Mouse (Mus musculus) yolk sac, embryonic 10.5 days (tissue): ENCODE measurements at regions not wholly inside any gene's neighbourhood (a gene's known extent, or its start where the extent isn't known, plus 50 kb on each side); places are given as distances from the start of the nearest gene placed in this dataset.

ENCODE experiments used
- DNase-seq: peaks from one replicate; pipeline ENCODE4 v3.0.0-alpha.2; 2017; ENCODE audit warnings: low spot score

DNA sequence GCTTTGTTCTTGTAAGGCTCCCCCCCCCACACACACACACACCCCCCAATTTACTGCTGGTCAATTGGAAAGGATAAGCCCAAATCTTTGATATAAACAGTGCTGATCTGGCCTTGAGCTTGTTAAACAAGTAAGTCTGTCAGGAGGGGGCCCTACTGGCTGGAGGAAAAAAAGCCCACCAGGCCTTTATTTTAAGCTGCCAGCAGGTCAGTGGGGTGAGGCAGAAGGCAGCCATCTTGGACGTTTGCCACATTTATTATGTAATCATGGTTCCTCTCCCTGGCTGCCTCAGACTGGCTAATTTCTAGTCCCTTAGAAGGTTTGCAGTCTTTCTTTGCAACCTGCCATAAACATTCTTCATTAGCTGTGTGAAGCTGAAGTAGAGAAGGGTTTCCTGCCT, 75.9 kb upstream of the Med14 start:
- no peak for DNase-seq

DNA sequence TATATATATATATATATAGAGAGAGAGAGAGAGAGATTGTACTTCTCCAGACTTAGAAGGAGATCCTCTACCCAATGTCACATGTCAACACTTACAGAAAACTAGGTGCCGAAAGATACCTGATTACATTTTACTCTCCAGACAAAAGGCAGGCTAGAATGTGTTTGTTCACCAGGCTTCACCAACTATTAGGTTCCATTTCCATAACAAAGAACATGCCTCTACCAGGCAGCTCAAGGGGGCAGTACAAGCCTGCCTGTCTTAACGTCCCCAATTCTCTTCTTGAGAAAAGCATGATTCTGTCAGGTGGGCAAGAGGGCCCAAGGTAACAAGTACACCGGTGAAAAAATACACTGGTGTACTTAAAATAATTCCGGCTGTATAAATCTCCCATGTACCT, 72.8 kb upstream of the Med14 start:
- no peak for DNase-seq

DNA sequence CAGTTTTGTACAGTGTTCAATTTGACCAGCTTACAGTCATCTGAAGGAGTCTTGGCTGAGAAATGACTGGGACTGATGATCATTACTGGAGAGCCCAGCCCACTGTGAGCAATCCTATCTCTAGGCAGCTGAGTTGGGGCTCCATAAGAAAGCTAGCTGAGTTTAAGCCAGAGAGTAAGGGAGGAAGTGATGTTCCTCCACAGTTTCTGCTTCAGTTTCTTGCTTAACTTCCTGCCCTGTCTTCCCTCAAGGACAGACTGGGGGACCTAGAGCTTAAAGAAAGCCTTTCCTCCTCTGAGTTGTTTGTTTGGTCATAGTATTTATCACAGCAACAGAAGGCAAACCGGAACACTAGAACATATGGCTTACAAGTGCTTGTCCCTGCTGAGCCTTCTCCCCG, 70.8 kb upstream of the Med14 start:
- DNase-seq: no peak

DNA sequence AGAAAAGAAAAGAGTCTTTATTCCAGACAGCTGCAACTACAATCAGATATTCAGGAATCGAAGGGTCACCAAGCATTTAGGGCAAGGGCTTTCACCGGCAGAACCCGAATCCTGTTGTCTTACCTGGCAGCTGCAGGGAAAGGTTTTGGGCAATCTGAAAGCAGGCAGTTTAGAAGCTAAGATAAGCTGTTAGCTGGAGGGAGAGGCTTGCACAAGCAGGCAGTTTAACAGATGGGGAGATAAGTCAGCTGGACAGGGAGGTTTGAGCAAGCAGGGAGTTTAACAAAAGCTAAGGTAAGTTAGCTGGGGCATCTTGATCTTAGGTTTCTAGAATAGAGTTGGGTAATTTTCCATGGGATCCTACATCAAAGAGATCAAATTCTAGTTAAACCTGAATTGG, 67.3 kb upstream of the Med14 start:
- no peak for DNase-seq

DNA sequence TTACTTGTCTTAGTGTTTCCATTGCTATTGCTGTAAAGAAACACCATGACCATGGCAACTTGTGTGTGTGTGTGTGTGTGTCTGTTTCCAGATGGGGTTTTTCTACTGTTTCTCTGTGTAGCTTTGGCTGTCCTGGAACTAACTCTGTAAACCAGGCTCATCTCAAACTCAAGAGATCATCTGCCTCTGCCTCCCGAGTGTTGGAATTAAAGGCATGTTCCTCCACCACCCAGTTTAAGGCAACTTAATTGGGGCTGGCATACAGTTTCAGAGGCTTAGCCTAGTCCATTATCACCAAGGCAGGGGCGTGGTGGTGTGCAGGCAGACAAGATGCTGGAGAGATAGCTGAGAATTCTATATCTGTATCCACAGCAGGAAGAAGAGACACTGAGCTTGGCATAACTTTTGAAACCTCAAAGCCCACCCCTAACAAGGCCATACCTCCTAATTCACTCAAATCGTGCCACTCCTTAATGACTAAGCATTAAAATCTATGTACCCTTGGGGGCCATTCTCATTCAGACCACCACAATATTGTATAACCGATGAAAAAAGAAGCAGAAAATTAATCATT, 65.5 kb upstream of the Med14 start:
- no peak for DNase-seq

DNA sequence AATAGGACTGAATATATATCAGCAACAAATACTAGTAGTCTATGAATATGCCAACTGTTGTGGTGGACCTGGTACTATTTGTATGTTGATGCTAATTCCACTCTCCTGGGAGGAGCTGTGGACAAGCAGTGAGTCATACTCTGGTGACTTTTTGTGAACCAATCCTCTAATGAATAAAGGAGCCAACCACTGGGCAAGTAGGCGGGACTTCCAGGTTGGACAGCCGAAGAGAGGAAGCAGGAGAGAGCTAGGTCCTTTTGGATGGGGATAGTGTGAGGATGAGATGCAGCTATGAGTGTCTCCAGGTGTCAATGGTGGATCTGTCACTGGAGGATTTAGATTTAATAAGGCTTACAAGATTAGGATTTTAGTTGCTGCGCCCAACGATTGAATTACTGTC, 64.8 kb upstream of the Med14 start:
- DNase-seq: no peak

DNA sequence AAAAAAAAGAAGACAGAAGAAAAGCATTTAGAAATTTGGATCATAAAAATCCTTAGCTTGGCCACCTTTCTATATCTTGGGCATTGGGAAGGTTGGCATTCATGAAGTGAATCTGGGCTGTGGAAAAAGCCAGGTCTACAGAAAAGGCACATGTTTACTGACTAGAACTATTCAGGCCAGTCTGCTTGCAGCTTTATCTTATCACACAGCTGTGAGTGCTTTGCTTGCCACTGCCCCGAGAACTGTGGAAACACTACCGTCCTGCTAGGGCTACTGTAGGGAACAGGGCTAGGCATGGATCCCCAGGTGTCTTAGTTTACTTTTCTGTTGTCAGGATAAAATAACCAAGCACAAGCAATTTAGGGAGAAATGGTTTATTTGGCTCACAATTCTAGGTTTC, 63.4 kb upstream of the Med14 start:
- no peak for DNase-seq

DNA sequence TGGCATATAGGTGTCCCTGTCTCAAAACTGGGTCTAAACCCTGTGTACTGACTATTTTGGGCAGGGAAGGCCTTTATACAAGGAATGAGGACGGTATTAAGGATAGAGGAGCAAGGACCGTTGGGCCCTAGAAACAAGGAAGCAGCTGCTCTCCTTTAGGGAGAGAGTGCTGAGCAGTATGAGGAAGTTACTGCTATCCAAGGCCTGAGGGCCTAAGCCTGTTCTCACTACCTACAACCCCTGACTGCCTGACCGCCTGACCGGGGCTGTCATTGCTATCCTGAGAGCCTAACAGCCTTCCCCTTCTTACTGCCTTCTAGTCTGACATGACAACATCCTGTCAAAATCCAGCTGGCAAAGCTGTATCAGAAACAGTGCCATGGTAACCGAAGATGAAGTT, 62.6 kb upstream of the Med14 start:
- no peak for DNase-seq

DNA sequence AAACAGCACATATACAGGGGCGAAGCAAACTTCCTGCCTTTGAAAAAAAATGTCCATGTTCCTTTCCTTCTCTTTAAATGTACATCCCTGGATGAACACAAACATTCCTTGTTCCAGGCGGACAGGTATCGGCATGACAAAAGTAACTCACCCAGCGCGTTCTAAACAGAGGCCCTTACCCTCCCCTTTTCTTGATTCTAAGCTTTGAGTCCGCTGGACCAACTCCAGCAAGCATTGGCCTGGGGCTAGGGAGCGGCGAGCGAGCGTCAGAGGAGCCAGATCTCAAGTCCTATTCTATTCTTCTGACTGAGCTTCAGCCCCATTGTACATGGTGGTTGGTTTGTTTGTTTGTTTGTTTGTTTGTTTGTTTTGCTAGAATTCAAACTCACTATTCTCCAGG, 60.9 kb upstream of the Med14 start:
- DNase-seq: no peak

DNA sequence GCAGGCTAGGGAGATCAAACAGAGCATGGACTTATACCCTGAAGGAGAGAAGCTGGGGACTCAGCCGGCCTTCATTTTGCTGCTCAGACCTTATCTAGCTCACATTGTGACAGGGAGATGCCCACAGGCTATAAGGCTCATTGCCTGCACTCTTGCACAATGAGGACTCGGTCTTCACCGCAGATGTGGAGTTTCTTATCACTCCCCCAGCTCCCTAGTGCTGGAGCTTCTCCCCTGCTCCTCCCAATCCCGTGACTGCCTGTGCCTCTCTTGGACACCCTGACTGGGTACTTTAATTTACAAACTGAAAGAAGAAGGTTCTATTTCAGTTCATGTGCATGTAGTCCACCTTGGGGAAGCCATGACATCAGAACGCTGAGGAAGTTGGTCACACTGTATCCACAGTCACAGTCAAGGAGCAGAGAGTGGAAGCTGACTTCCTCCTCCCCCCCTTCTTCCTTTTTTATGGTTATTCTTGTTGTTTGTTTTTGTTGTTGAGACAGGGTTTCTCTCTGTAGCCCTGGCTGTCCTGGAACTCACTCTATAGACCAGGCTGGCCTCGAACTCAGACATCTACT, 51.3 kb upstream of the Med14 start:
- no peak for DNase-seq
